Mouse (Mus musculus): ENCODE data around the gene Ankra2.

- TF ChIP-seq HCFC1 (IDR thresholded peaks at IDR 0.05; ENCODE audit: borderline replicate concordance, insufficient read depth, low read length) (no peak), CHD2 (IDR thresholded peaks at IDR 0.05; ENCODE audit: low read depth, low read length) (no peak; the same call in 1 of the 2 replicates), ZC3H11A (IDR thresholded peaks at IDR 0.05; ENCODE audit: borderline replicate concordance, low read depth, low read length) (no peak), ZNF384 (IDR thresholded peaks at IDR 0.05; ENCODE audit: low read depth, low read length) (no peak)
Measured at GRCm38 (mm10) chr13:98308004-98308403, 45.1 kb downstream of the Ankra2 start.

Data from ES-E14 (cell line).